Mouse (Mus musculus): ENCODE data around the gene Telo2.

Gene Telo2

GRCm38 (mm10) chr17:25100052-25100451 lies 15.7 kb downstream of the Telo2 start:
- no peak for DNase-seq

- DNase-seq, result no peak
Observed at GRCm38 (mm10) chr17:25096221-25096620, 19.5 kb downstream of the Telo2 start.

- DNase-seq, result no peak
Observed at GRCm38 (mm10) chr17:25090450-25090849, 25.3 kb downstream of the Telo2 start.

GRCm38 (mm10) chr17:25089158-25089557 lies 26.6 kb downstream of the Telo2 start:
- DNase-seq, result no peak

GRCm38 (mm10) chr17:25086724-25087123 lies 29.0 kb downstream of the Telo2 start:
- no peak for DNase-seq

- DNase-seq, result no peak
Observed at GRCm38 (mm10) chr17:25084835-25085385, 30.9 kb downstream of the Telo2 start.

- DNase-seq, result peak; percentile 71 to 77
Observed at GRCm38 (mm10) chr17:25083444-25083931, 32.3 kb downstream of the Telo2 start, which contains the start of gene Tmem204. TSS of gene Tmem204 (minus strand) at chr17:25083591.

- DNase-seq, result no peak
Observed at GRCm38 (mm10) chr17:25082887-25083286, 32.9 kb downstream of the Telo2 start.

- DNase-seq, result peak; percentile 67 to 78
Observed at GRCm38 (mm10) chr17:25082081-25082847, 33.5 kb downstream of the Telo2 start.

GRCm38 (mm10) chr17:25080960-25081381 lies 34.8 kb downstream of the Telo2 start:
- peak; percentile 81 to 87 for DNase-seq

- no peak for DNase-seq
Observed at GRCm38 (mm10) chr17:25080210-25080609, 35.6 kb downstream of the Telo2 start.

GRCm38 (mm10) chr17:25077771-25078372 lies 37.9 kb downstream of the Telo2 start:
- peak; percentile 76 to 85 for DNase-seq

- no peak for DNase-seq
Observed at GRCm38 (mm10) chr17:25076906-25077305, 38.9 kb downstream of the Telo2 start.

- peak in 1 of 2 experiments; percentile 29 for DNase-seq
Observed at GRCm38 (mm10) chr17:25068690-25069089, 47.1 kb downstream of the Telo2 start.

GRCm38 (mm10) chr17:25067442-25067851 lies 48.3 kb downstream of the Telo2 start:
- peak; percentile 73 to 78 for DNase-seq

GRCm38 (mm10) chr17:25066595-25066994 lies 49.2 kb downstream of the Telo2 start:
- peak in 1 of 2 experiments; percentile 28 for DNase-seq

- no peak for DNase-seq
Observed at GRCm38 (mm10) chr17:25065189-25065588, 50.6 kb downstream of the Telo2 start.

- peak; percentile 83 to 85 for DNase-seq
Observed at GRCm38 (mm10) chr17:25064351-25064750, 51.4 kb downstream of the Telo2 start.

GRCm38 (mm10) chr17:25063872-25064271 lies 51.9 kb downstream of the Telo2 start:
- no peak for DNase-seq

- no peak for DNase-seq
Observed at GRCm38 (mm10) chr17:25063261-25063660, 52.5 kb downstream of the Telo2 start.

- no peak for DNase-seq
Observed at GRCm38 (mm10) chr17:25057041-25057440, 58.7 kb downstream of the Telo2 start.

- DNase-seq, result no peak
Observed at GRCm38 (mm10) chr17:25053274-25053673, 62.5 kb downstream of the Telo2 start.
